Mouse (Mus musculus) lung, postnatal 0 days (tissue): ENCODE measurements around the gene Lrrc2. TPM values are rescaled to one million over a fixed set of nuclear protein-coding genes. Genes with fewer than 3 reads are reported as not detected.

Source experiments
- ATAC-seq: fragments of 200-750 bp; cut with Nextera tagmentation; 2 replicates; pipeline ENCODE4 v1.8.0; 2017; ENCODE audit warnings: moderate library complexity
- DNase-seq: peaks from one replicate; pipeline ENCODE4 v3.0.0-alpha.2; 2016; ENCODE audit warnings: low spot score
- H3K27ac ChIP-seq: fragments of 300-500 bp; sonication (generic); 2 replicates; pipeline ENCODE4 v1.5.1; 2014; ENCODE audit warnings: antibody characterized with exemption, mild to moderate bottlenecking, low read length, mixed read lengths
- H3K27me3 ChIP-seq: fragments of 300-500 bp; sonication (generic); replicated peaks from 2 replicates; pipeline ENCODE4 v1.6.1; 2014; ENCODE audit warnings: low read length, mixed read lengths; ENCODE audit not compliant: insufficient read depth
- H3K36me3 ChIP-seq: fragments of 300-500 bp; sonication (generic); 2 replicates; pipeline ENCODE4 v1.6.1; 2014; ENCODE audit warnings: low read length, mixed read lengths; ENCODE audit not compliant: insufficient read depth
- H3K4me1 ChIP-seq: fragments of 300-500 bp; sonication (generic); 2 replicates; pipeline ENCODE4 v1.6.1; 2014; ENCODE audit warnings: antibody characterized with exemption, low read depth, low read length, mixed read lengths; ENCODE audit not compliant: insufficient read depth
- H3K4me2 ChIP-seq: fragments of 300-500 bp; sonication (generic); replicated peaks from 2 replicates; pipeline ENCODE4 v1.6.1; 2014; ENCODE audit warnings: low read depth, mild to moderate bottlenecking, low read length, moderate library complexity, mixed read lengths
- H3K4me3 ChIP-seq: fragments of 300-500 bp; sonication (generic); 2 replicates; pipeline ENCODE4 v1.5.1; 2014; ENCODE audit warnings: low read depth, low read length
- H3K9ac ChIP-seq: fragments of 300-500 bp; sonication (generic); replicated peaks from 2 replicates; pipeline ENCODE4 v1.6.1; 2014; ENCODE audit warnings: low read depth, mild to moderate bottlenecking
- H3K9me3 ChIP-seq: fragments of 300-500 bp; sonication (generic); 2 replicates; pipeline ENCODE4 v1.6.1; 2016; ENCODE audit warnings: low read length, mixed read lengths
- CTCF ChIP-seq: IDR thresholded peaks from 2 replicates; pipeline ENCODE4 v1.5.1; 2016; ENCODE audit warnings: antibody characterized with exemption, mild to moderate bottlenecking
- EP300 ChIP-seq: IDR thresholded peaks from 2 replicates; pipeline ENCODE4 v1.6.1; 2016; ENCODE audit warnings: antibody characterized with exemption, mild to moderate bottlenecking, control low read depth
- WGBS: fragments of 180-500 bp; shearing (Covaris S2); extraction: QIAGEN DNeasy Blood & Tissue Kit; methylation state at CpG from one replicate; pipeline ENCODE4 v1.1.7; 2014; 5-methylcytosine and 5-hydroxymethylcytosine counted together
- polyA plus RNA-seq: library from polyadenylated mRNA; unstranded; fragments of >200 nt; fragmentation: Nextera tagmentation; extraction: Ambion mirVana; gene quantifications from 2 replicates; pipeline ENCODE4 v1.2.1, GENCODE M21; 2015

The Lrrc2 gene
- 1.6 and 2.2 TPM in 2 replicates for polyA plus RNA-seq

GRCm38 (mm10) chr9:110951397-110951796, at the start of gene Lrrc2:
Lrrc2 (plus strand) TSS chr9:110951545.
- Histone ChIP-seq H3K27me3 (0 out of 2 replicates have a peak, but pooled peaks cover 5% of the 10 kb centered on the region), H3K9ac (no peak within 1 kb of the TSS), H3K4me2 (no peak within 1 kb of the TSS), H3K36me3 (no peaks in the 10 kb centered on the region), H3K4me1 (peaks cover 7% of the 10 kb centered on the region; the same call in 1 of the 2 replicates), H3K9me3 (no peaks in the 10 kb centered on the region), H3K4me3 (no peak within 1 kb of the TSS), H3K27ac (no peak within 1 kb of the TSS)
- ATAC-seq (no peak), DNase-seq (no peak)
- WGBS: 72% methylated on average over 11 of the region's 11 CpGs
- TF ChIP-seq EP300 (no peak), CTCF (no peak)

GRCm38 (mm10) chr9:110902271-110902670, 49.1 kb upstream of the Lrrc2 start:
- no peak for ATAC-seq
- no peaks in the 10 kb centered on the region for H3K27me3 ChIP-seq
- H3K9me3 ChIP-seq: no peaks in the 10 kb centered on the region
- no peaks in the 10 kb centered on the region for H3K4me1 ChIP-seq
- H3K27ac ChIP-seq: no peak overlapping the region
- no peak overlapping the region for H3K4me3 ChIP-seq
- WGBS: 74% methylated on average over 4 of the region's 4 CpGs
- no peak overlapping the region for H3K9ac ChIP-seq
- TF ChIP-seq EP300 (no peak), CTCF (no peak)
- H3K4me2 ChIP-seq: no peak overlapping the region
- H3K36me3 ChIP-seq: no peaks in the 10 kb centered on the region
- no peak for DNase-seq

GRCm38 (mm10) chr9:110907201-110907837, 44.0 kb upstream of the Lrrc2 start:
- no peak overlapping the region for H3K4me2 ChIP-seq
- TF ChIP-seq CTCF (no peak), EP300 (no peak)
- ATAC-seq (no peak), DNase-seq (no peak)
- H3K36me3 ChIP-seq: no peaks in the 10 kb centered on the region
- no peaks in the 10 kb centered on the region for H3K9me3 ChIP-seq
- H3K27ac ChIP-seq: no peak overlapping the region
- H3K4me3 ChIP-seq: no peak overlapping the region
- H3K9ac ChIP-seq: no peak overlapping the region
- WGBS: 82% methylated on average over 11 of the region's 11 CpGs
- H3K27me3 ChIP-seq: no peaks in the 10 kb centered on the region
- H3K4me1 ChIP-seq: no peaks in the 10 kb centered on the region

DNA sequence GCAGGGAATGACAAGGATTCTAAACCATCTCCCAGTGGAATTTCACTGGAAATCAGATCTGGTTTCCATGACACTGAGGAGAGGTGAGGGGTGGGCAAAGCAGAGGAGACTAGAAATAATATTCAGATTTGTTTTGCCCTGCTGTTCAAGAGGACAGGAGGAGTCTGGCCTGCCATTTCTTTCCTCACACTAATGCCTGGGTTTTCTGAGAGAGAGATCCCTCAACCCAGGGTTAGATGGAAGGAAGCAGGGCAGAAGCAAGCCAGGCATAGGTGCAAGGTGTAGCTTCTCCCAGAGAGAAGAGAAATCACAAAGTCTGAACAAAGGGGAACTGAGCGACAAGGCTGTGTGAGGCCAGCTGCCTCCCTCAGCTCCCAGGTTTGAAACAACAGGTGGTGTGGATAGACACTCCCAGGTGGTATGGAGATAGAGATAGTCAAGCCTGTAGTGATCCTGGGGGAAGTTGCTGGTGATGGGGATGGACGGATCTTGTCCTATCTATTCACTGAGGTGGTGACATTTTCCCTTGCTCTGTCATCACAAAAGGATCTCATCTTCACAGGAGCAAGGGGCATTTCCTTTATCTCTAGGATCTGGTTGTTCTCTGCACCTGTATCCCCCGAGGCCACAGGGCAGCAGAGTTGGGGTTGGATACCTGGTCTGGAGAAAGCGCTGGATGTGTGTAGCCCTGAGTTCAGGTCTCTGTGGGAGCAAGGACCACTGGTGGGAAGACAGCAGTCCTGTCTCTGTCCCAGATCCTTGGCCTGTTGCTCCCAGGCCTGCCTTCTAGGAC, 43.3 kb upstream of the Lrrc2 start:
- no peaks in the 10 kb centered on the region for H3K4me1 ChIP-seq
- H3K4me2 ChIP-seq: no peak overlapping the region
- H3K27ac ChIP-seq: no peak overlapping the region
- ATAC-seq (no peak), DNase-seq (no peak)
- H3K9me3 ChIP-seq: no peaks in the 10 kb centered on the region
- no peak overlapping the region for H3K9ac ChIP-seq
- TF ChIP-seq EP300 (no peak), CTCF (no peak)
- H3K36me3 ChIP-seq: no peaks in the 10 kb centered on the region
- H3K4me3 ChIP-seq: no peak overlapping the region
- 69% methylated on average over 4 of the region's 4 CpGs for WGBS
- H3K27me3 ChIP-seq: no peaks in the 10 kb centered on the region

DNA sequence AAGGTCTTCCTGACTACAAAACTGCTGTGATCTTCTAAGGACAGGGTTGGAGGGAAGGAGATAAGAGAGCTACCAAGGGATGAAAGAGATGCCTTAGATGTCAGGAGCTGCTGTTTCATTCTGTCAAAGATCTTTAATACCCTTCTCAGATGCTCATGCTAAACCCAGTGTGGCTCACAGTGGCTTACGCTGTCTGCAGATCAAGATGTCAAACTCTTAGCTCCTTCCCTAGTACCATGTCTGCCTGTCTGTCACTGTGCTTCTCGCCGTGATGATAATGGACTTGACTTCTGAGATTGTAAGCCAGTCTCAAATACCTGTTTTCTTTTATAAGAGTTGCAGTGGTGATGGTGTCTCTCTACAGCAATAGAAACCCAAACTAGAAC, 42.7 kb upstream of the Lrrc2 start:
- no peaks in the 10 kb centered on the region for H3K4me1 ChIP-seq
- H3K9ac ChIP-seq: no peak overlapping the region
- H3K4me2 ChIP-seq: no peak overlapping the region
- TF ChIP-seq CTCF: no peak
- no peak for TF ChIP-seq EP300
- WGBS: 88% methylated on average over 3 of the region's 3 CpGs
- H3K9me3 ChIP-seq: no peaks in the 10 kb centered on the region
- H3K27me3 ChIP-seq: no peaks in the 10 kb centered on the region
- no peak overlapping the region for H3K27ac ChIP-seq
- H3K4me3 ChIP-seq: no peak overlapping the region
- H3K36me3 ChIP-seq: no peaks in the 10 kb centered on the region
- ATAC-seq (no peak), DNase-seq (no peak)

DNA sequence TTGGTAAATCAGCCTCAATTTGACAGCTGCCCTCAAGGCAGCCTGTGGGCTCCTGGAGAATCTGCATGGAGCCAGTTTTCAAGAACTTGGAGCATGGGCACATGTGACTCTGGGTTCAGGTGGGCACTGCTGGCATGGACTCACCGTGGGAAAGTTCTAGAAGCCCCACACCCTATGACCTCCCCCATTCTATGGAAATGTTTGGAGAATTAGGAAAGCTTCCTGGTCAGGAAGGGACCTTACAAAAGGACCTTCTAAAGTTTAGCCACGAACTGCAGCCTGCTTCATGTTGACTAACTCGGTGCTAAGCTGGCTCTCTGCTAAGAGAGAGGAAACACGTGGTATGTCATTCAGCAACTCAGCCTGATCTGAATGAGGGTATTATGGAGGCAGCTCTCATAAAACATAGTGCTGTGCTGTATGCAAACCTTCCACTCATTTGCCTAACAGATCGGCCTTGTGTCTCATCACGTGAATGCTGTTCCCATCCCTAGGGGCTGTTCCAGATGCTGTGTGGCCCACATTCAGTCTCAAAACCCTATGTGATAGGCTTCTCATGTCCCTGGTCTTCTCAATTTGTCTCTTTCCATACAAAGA, 41.9 kb upstream of the Lrrc2 start:
- Histone ChIP-seq H3K9ac (no peak overlapping the region), H3K27ac (no peak overlapping the region), H3K4me1 (no peaks in the 10 kb centered on the region), H3K36me3 (no peaks in the 10 kb centered on the region), H3K9me3 (no peaks in the 10 kb centered on the region), H3K4me3 (no peak overlapping the region), H3K4me2 (no peak overlapping the region), H3K27me3 (no peaks in the 10 kb centered on the region)
- WGBS: 65% methylated on average over 6 of the region's 6 CpGs
- DNase-seq (no peak), ATAC-seq (no peak)
- TF ChIP-seq CTCF (no peak), EP300 (no peak)
